Mouse (Mus musculus) heart, embryonic 14.5 days (tissue): ENCODE measurements around the gene Gca. TPM values are rescaled to one million over a fixed set of nuclear protein-coding genes. Genes with fewer than 3 reads are reported as not detected.

Experiments
- ATAC-seq: fragments of 200-750 bp; cut with Nextera tagmentation; 2 replicates; pipeline ENCODE4 v1.8.0; 2017; ENCODE audit warnings: low read depth, moderate TSS enrichment; ENCODE audit not compliant: insufficient number of reproducible peaks, insufficient read depth, low FRiP score
- H3K27ac ChIP-seq, 2 experiments: fragments of 200-500 bp in 1 of 2; fragments of 300-500 bp in 1 of 2; sonication (generic) in 1 of 2; replicated peaks in 1 of 2; 2 replicates each; pipeline ENCODE4 v1.5.1; 2012 to 2014; ENCODE audit warnings: low read depth in 2 of 2, low read length in 2 of 2, control low read depth in 1 of 2, mild to moderate bottlenecking in 1 of 2, mixed read lengths in 1 of 2; ENCODE audit not compliant: control insufficient read depth in 1 of 2, insufficient read depth in 1 of 2
- H3K27me3 ChIP-seq: fragments of 300-500 bp; sonication (generic); 2 replicates; pipeline ENCODE4 v1.6.1; 2014; ENCODE audit warnings: mild to moderate bottlenecking, low read length, control low read depth; ENCODE audit not compliant: control insufficient read depth, insufficient read depth
- H3K36me3 ChIP-seq: fragments of 300-500 bp; sonication (generic); 2 replicates; pipeline ENCODE4 v1.6.1; 2014; ENCODE audit warnings: mild to moderate bottlenecking, control low read depth, low read length, mixed read lengths; ENCODE audit not compliant: control insufficient read depth, insufficient read depth
- H3K4me1 ChIP-seq, 2 experiments: fragments of 200-500 bp in 1 of 2; fragments of 300-500 bp in 1 of 2; sonication (generic) in 1 of 2; 2 replicates each; pipeline ENCODE4 v1.6.1; 2012 to 2014; ENCODE audit warnings: low read length in 2 of 2, control low read depth in 1 of 2, mixed read lengths in 1 of 2; ENCODE audit not compliant: control insufficient read depth in 2 of 2, insufficient read depth in 2 of 2
- H3K4me2 ChIP-seq: fragments of 300-500 bp; sonication (generic); 2 replicates; pipeline ENCODE4 v1.6.1; 2014; ENCODE audit warnings: mild to moderate bottlenecking, low read length
- H3K4me3 ChIP-seq, 2 experiments: fragments of 200-500 bp in 1 of 2; fragments of 300-500 bp in 1 of 2; sonication (generic) in 1 of 2; 2 replicates each; pipeline ENCODE4 v1.5.1; 2012 to 2014; ENCODE audit warnings: low read length in 2 of 2, mild to moderate bottlenecking in 2 of 2, control low read depth in 1 of 2, low read depth in 1 of 2, moderate library complexity in 1 of 2; ENCODE audit not compliant: control insufficient read depth in 1 of 2, insufficient read depth in 1 of 2
- H3K9ac ChIP-seq: fragments of 300-500 bp; sonication (generic); 2 replicates; pipeline ENCODE4 v1.6.1; 2014; ENCODE audit warnings: mild to moderate bottlenecking, low read length
- H3K9me3 ChIP-seq: fragments of 300-500 bp; sonication (generic); 2 replicates; pipeline ENCODE4 v1.6.1; 2016; ENCODE audit warnings: low read length, control low read depth; ENCODE audit not compliant: control insufficient read depth
- WGBS: fragments of 180-500 bp; shearing (Covaris S2); extraction: QIAGEN DNeasy Blood & Tissue Kit; methylation state at CpG from one replicate; pipeline ENCODE4 v1.1.7; 2014; 5-methylcytosine and 5-hydroxymethylcytosine counted together
- polyA plus RNA-seq: library from polyadenylated mRNA; unstranded; fragments of >200 nt; fragmentation: Nextera tagmentation; extraction: Ambion mirVana; gene quantifications from 2 replicates; pipeline ENCODE4 v1.2.1, GENCODE M21; 2014

Gca gene
- polyA plus RNA-seq, 1 experiment from 2014 or later: 19.1 TPM

GRCm38 (mm10) chr2:62643405-62644305 is 20.4 kb upstream of the Gca start:
- 54% methylated on average over 21 of the region's 21 CpGs for WGBS
- H3K9me3 ChIP-seq: no peaks in the 10 kb centered on the region
- H3K4me3 ChIP-seq: no peak overlapping the region
- no peak for ATAC-seq
- no peak overlapping the region for H3K4me2 ChIP-seq
- H3K27me3 ChIP-seq: no peaks in the 10 kb centered on the region
- no peak overlapping the region for H3K9ac ChIP-seq
- H3K4me1 ChIP-seq: peaks cover 0 to 6% of the 10 kb centered on the region in 2 experiments; a peak in 2 of 4 replicates
- H3K36me3 ChIP-seq: no peaks in the 10 kb centered on the region
- no peak overlapping the region for H3K27ac ChIP-seq

- no peak overlapping the region for H3K27ac ChIP-seq
- H3K9me3 ChIP-seq: no peaks in the 10 kb centered on the region
- WGBS: 92% methylated on average over 5 of the region's 5 CpGs
- peaks cover 0 to 8% of the 10 kb centered on the region in 2 experiments; a peak in 2 of 4 replicates for H3K4me1 ChIP-seq
- no peak overlapping the region for H3K4me2 ChIP-seq
- no peak overlapping the region for H3K4me3 ChIP-seq
- no peaks in the 10 kb centered on the region for H3K36me3 ChIP-seq
- H3K9ac ChIP-seq: no peak overlapping the region
- no peak for ATAC-seq
- H3K27me3 ChIP-seq: no peaks in the 10 kb centered on the region
These were observed 19.2 kb upstream of the Gca start for GRCm38 (mm10) chr2:62644891-62645290.

DNA sequence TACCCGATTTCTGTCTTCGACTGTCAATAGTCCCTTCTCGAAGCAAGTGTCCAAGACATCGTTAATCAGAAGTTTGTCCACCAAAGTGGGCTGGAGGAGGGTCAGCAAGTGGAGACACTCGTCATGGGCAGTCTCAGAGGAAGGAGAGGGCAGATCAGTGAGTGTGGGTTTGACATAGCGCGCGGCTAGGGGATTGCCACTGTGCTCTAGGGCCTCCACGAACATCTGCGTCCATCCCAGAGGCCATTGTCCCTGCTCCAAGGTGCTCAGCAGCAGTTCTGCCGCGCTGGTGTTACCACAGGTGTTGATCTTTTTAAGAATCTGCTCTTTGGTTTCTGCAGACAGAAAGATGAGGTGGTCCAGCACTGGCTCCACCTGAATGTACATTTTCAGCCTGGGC is 18.6 kb upstream of the Gca start:
- WGBS: 33% methylated on average over 12 of the region's 12 CpGs
- peak overlapping the region; percentile 72 for H3K9ac ChIP-seq
- peaks cover 0 to 9% of the 10 kb centered on the region in 2 experiments; a peak in 2 of 4 replicates for H3K4me1 ChIP-seq
- no peaks in the 10 kb centered on the region for H3K9me3 ChIP-seq
- H3K36me3 ChIP-seq: no peaks in the 10 kb centered on the region
- no peak for ATAC-seq
- no peaks in the 10 kb centered on the region for H3K27me3 ChIP-seq
- H3K27ac ChIP-seq: peak overlapping the region in 1 of 2 experiments; percentile 64; a peak in 1 of 4 replicates
- H3K4me2 ChIP-seq: peak overlapping the region; percentile 77
- peak overlapping the region; percentile 58 to 82 for H3K4me3 ChIP-seq

DNA sequence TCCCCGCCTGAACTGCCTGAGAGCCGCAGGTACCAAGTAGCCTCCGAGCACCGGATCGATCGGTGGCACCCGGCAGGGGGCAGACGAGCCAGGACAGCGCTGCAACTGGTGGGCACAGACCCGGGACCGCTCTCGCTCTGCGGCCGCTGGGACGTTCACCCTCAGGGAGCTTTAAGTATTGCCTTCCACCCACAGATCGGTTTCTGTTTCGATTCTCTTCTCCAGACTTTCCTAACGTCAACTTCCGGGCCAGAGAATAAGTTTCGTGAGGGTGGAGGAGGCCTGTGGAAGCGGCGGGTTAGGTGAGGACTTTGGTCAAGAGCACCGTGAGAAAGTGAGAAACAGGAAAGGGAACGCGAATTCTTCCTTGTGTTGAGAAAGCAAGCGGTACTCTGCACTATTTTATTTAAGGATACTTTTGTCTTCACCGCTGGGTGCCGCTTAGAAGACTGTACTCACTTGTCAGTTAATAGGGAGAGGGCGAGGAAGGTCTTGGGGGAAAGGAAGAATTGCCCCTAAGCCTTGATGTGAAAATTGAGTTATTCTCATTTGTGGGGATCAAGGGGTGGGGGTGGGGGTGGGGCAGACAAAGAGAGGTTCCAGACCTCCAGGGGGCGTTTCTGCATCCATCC is 18.0 kb upstream of the Gca start, which contains the start of gene Ifih1:
Gene Ifih1, minus strand, starts transcription at position 242 of the 632 bp plus-strand sequence.
- peak; percentile 68; the same call in 1 of the 2 replicates for ATAC-seq
- Histone ChIP-seq H3K4me3 (peak within 1 kb of the TSS; percentile 58 to 82), H3K9ac (peak within 1 kb of the TSS; percentile 72), H3K27ac (peak within 1 kb of the TSS; percentile 64 to 71), H3K27me3 (no peaks in the 10 kb centered on the region), H3K4me1 (peaks cover 0 to 9% of the 10 kb centered on the region in 2 experiments; a peak in 2 of 4 replicates), H3K4me2 (peak within 1 kb of the TSS; percentile 77), H3K36me3 (no peaks in the 10 kb centered on the region), H3K9me3 (no peaks in the 10 kb centered on the region)
- under 1% methylated on average over 30 of the region's 30 CpGs for WGBS

GRCm38 (mm10) chr2:62646671-62647289 is 17.3 kb upstream of the Gca start:
- ATAC-seq: no peak
- Histone ChIP-seq H3K27me3 (no peaks in the 10 kb centered on the region), H3K27ac (no peak overlapping the region), H3K36me3 (no peaks in the 10 kb centered on the region), H3K4me2 (peak overlapping the region; percentile 77), H3K4me3 (peak overlapping the region; percentile 58 to 82), H3K9ac (peak overlapping the region; percentile 72), H3K4me1 (peaks cover 0 to 9% of the 10 kb centered on the region in 2 experiments; a peak in 2 of 4 replicates), H3K9me3 (no peaks in the 10 kb centered on the region)
- 32% methylated on average over 6 of the region's 6 CpGs for WGBS

DNA sequence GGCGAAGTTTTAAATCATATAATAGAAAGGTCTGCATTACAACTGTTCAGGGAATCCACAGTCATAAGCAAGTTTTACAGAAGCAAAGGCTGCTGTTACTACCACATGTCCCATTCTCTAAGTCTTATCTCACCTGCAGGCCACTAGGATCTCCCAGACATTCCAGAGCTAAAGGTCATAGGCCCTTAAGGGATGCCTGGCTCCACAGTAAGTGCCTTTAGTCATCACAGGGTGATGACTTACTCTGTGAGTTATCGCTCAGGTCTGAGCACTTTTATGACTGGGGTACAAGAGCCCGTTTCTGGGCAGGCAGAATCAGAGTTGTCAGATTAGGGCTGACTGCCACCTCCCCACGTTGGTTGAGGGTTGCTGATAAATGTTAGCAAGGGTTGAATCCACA is 12.2 kb upstream of the Gca start:
- no peak overlapping the region for H3K4me2 ChIP-seq
- no peak overlapping the region for H3K9ac ChIP-seq
- H3K9me3 ChIP-seq: no peaks in the 10 kb centered on the region
- no peaks in the 10 kb centered on the region for H3K36me3 ChIP-seq
- H3K4me3 ChIP-seq: no peak overlapping the region
- peaks cover 0 to 2% of the 10 kb centered on the region in 2 experiments; a peak in 1 of 4 replicates for H3K4me1 ChIP-seq
- WGBS: 45% methylated on average over 4 of the region's 4 CpGs
- H3K27me3 ChIP-seq: no peaks in the 10 kb centered on the region
- no peak overlapping the region for H3K27ac ChIP-seq
- no peak for ATAC-seq

DNA sequence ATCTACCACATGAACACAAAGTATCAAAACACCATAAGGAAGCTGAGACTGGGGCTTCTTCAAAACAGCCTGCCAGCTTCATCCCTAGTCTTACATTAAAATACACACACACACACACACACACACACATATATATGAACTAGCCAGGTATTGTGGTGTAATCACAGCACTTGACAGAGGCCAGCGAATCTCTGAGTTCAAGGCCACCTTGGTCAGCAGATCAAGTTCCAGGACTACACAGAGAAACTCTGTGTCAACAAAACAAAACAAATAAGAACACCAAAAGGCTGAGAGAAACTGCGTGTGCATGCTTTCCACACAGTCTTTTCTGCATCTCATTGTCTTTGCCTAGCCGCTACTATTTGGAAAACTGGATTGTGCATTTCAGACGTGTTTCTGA is 11.6 kb upstream of the Gca start:
- H3K36me3 ChIP-seq: no peaks in the 10 kb centered on the region
- H3K4me3 ChIP-seq: no peak overlapping the region
- 86% methylated on average over 4 of the region's 4 CpGs for WGBS
- H3K4me1 ChIP-seq: peaks cover 0 to 2% of the 10 kb centered on the region in 2 experiments; a peak in 1 of 4 replicates
- ATAC-seq: no peak
- H3K9ac ChIP-seq: no peak overlapping the region
- H3K9me3 ChIP-seq: no peaks in the 10 kb centered on the region
- no peak overlapping the region for H3K4me2 ChIP-seq
- no peak overlapping the region for H3K27ac ChIP-seq
- H3K27me3 ChIP-seq: no peaks in the 10 kb centered on the region
